Mouse (Mus musculus): ENCODE results near the gene Gm17409.

Gene Gm17409

DNA sequence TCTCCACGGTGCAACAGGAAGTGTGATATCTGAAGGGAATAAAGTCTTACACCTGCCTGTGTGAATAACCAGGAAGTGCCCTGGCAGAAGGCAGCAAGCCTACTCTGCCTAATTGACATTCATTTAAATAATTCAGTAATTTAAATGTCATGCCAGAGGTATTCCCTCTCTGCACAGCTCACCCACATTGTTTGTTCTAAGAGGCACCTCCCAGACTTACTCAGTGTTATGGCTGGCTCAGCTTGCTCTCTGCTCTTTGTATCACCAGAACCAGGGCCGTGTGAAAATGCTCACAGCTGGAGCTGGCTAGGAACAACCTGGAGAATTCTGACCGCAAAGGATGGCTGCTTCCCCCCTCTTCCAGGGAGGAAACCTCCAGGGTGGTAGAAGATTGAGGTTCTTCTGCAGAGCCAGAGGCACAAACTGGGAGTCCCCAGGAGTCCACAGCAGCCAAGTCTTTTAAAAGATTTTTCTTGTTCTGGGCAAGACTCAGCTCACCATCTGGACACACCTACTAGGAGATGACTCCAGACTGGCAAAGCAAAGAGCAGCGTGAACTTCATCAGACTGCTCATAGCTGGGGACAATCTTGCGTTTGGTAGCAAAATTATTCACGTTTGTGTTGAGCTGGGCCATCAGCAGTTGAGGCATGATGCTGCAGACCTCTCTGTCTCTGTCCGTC is 14.5 kb downstream of the Gm17409 start:
- DNase-seq (ENCODE audit: low spot score), result no peak

DNA sequence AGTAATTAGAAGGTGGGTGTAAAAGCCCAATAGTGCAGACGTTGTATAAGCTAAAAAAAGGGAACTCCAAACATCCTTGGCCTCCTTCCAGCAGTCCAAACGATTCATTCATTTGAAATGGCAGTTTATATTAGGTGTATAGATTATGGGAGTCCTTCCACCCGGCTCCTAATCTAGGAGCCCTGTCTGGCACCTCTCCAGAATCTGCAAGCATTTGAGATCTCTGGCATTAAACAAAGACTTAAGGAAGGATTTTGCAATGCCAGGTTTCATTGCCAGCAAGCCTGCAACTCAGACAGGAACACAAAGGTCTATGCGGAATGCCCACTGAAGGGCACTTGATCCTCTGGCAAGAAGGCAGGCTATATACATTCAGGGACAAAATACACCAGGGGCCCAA is 15.2 kb downstream of the Gm17409 start:
- peak; percentile 65 for DNase-seq (ENCODE audit: low spot score)

DNA sequence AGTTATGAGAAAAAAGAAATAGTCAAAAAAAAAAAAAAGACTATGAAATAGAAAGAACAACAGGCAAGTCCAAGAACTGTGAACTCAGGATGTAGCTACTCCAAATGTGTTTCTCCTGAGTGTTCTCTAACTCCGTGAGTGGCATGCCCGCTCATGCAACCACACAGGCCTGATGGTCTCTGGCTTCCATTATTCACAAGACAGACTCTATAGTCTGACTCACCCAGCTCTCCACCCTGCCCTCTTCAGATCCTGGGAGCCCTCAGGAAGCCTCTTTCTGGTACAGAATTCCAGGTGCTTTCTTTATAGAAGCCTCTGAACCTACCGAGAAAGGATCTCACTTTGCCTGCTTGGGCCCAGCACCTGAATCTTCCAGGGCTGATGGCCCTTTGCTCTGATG is 15.8 kb downstream of the Gm17409 start:
- no peak for DNase-seq (ENCODE audit: low spot score)

DNA sequence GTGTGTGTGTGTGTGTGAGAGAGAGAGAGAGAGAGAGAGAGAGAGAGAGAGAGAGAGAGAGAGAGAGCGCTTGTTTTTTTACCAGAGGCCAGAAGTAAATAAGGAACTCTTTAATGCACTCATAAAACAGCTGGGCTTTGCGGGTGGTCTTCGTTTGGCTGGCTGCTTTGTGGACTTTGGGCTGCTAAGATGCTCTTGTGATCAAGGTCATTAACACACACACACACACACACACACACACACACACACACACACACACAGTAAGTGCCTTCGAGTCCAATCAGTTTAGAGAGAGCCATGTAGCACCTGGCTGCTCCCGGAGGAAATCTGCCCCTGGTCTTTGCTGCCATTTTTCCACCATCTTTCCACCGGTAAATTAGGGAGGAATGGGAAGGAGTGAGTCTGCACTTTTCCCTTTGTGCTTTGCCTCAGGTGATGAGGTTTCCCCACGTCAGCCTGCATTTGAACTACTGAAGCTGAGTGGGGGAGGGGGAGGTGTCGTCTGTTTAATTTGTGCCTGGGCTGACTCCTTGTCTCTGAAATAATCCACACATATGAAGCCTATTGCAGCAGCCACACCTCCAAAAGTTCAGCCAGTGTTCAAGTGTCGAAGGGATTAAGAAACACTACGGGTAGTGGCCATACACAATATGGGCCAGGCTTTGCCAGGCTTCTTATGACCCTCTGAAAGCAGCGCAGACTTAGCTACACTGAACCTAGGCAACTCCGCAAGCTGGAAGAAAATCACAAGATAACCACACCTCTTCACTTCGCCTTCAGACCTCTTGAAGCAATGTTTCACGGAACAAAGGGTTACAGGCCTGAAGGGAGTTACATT is 16.7 kb downstream of the Gm17409 start:
- peak; percentile 47 for DNase-seq (ENCODE audit: low spot score)

DNA sequence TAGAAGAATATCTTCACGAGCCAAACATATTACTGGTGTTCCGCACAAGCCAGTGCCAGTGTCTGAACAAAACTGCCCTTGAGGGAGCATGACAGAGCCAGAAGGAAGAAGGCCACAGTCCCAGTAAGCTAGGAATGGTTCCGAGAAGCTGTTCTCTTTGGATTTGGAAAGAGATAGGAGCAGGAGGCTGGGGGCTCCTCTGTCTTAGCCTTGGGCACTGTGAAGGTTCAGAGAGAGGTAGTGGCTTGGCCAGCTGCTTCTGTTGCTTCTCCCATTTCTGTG is 17.3 kb downstream of the Gm17409 start:
- no peak for DNase-seq (ENCODE audit: low spot score)

DNA sequence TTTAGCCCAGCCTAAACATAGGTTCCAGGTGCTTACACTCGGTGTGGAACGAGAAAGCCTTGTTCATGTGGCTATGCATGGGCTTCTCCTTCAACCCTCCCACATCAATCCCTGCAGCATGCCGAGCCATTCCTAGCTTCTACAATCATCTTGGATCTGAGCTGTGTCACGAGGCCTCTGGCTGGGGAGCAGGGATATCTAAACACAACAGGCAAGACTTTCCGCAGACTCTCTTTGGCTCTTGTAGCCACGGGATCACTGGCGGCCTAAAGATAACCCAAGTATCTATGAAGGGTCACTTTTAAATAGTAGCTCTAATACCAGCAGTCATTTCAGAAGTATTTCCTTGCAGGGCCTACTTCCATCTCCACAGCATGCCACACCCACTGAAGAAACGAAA is 18.5 kb downstream of the Gm17409 start:
- no peak for DNase-seq (ENCODE audit: low spot score)

DNA sequence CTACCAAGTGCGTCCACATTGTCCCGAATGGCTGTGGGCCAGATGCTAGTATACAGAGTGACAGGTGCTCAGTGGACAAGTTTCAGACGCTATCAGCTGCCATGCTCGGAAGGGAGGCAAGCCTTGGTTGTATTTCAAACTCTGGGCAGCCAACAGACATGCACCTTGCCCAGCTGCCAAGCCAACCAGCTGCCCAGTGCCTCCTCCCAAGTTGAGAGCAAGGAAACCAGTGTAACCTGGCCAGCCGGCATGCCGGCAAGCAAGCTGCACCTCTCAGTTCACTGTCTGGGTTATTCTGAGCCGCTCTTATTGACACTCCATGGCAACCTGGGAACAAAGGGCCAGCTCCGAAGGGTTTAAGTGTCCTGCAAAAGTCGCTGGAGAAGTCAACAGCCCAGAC is 19.4 kb downstream of the Gm17409 start:
- peak; percentile 74 for DNase-seq (ENCODE audit: low spot score)

DNA sequence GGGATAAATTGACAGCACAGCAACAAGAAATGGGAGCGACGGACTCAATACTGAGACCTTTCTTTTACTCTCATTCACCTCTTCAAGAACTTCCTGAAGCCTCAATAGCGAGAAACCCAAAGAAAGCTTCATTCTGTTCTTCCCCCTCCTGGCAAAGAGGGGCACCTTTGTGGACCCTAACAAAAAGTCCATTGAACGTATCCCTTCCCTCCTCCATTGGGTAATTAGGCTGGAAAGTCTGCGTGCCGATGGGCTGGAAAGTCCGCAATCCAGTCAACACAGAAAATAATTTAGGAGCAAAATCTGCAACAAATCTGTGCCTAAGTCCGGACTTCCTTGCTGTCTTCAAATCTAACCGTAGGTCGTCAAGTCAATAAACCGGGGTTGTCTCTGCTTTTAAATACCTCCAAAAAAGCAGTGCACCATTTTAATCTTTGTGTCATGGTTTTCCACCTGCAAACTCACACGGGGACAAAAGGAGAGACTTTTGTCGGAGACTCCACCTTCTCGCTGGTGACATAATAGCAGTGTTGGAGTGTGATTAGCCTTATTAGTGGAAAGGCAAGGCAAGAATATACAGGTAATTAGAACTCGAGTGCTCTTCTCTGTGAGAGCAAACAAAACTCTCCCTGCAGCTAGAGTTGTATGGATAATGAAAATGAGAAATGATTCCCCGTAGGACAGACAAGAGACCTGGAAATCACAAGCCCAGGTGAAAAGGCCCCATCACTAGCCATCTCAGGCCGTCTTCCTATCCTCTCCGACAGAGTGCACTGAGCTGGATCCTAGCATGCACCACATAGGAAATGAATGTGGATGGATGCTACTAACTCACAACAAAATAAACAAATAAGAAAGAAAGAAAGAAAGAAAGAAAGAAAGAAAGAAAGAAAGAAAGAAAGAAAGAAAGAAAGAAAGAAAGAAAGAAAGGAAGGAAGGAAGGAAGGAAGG is 24.0 kb downstream of the Gm17409 start:
- DNase-seq (ENCODE audit: low spot score), result no peak

DNA sequence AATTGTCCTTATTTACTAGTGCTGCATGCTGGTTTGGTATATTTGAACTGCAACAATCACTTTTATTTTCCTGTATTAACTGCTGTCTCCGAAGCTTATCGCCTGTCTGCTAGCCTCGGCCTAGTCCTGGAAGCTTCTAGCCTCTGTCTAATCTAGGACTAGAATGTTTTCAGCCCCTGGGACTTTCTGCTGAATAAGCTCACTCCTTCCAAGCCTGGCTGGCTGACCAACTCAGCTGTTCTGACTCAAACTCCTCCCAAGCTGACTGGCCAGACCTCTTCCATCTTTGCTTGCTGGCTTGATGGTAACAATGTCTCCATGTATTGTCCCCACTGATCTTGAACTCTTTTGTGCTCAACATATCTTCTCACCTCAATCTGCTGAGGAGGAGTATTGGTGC is 25.4 kb downstream of the Gm17409 start:
- no peak for DNase-seq (ENCODE audit: low spot score)

DNA sequence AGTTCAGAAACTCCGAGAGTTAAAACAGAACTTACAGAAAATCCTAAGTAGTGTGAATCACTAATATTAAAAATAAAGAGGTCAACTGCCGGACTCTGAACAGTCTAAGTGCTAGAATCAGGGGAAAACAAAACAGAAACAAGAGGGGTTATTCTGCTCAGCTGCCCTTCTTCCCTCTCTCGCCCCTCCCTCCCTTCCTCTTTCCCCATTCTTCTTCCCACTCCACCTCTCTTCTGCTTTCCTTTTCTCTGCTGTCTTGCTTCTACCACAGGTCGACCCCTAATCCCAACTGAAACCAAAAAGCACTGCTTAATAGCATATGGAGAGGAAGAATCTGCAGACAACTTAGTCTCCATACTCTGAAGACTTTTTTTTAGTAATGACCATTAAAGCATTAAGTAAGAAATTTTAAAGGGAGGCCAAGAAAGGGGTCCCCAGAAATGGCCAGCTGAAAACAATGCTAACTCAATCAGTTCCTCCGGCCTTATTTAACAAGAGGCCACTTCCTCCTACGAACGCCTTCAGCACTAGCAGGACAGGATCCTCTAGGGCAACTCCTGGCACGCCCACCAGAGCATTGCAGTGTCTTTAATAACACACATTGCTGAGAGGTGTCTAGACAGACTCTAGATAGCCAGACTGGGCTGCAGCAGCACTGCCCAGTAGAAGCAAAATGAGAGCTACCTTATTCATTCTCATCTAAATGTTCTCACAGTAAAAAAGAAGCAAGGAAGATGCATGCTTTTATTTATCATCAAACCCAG is 26.9 kb downstream of the Gm17409 start:
- no peak for DNase-seq (ENCODE audit: low spot score)

DNA sequence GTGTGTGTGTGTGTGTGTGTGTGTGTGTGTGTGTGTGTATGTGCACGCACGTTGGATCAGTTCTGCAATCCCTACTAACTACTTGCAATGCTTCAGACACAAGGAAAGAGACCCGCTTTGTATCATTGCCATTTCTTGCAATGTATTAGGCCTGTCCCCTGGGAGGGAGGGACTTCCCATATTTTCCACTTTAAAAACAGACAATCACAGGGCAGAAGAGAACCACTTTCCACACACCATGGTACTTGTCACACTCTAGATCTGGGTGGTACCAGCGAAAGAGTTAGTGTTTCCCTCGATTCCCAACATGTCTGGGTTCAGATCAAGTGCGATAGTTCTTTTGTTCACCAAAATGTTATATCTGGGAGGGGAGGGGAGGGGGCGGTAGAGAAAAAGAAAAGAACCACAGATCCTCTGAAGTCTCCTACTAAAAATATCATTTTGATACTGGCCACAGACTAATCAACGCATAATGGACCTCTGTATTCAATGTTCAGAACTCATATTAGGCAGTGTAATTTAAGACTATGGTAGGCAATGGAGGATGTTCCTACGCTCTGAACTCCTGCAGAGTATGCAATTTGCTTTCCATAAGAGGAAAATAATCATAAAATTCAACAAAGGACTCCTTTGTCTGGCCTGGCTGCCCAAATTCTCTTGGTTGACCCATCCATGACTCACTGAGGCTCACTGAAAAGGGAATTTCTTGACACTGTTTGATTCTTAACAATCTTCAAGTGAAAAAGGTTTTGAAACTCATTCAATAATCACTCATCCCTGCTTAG is 35.6 kb downstream of the Gm17409 start:
- no peak for DNase-seq (ENCODE audit: low spot score)

DNA sequence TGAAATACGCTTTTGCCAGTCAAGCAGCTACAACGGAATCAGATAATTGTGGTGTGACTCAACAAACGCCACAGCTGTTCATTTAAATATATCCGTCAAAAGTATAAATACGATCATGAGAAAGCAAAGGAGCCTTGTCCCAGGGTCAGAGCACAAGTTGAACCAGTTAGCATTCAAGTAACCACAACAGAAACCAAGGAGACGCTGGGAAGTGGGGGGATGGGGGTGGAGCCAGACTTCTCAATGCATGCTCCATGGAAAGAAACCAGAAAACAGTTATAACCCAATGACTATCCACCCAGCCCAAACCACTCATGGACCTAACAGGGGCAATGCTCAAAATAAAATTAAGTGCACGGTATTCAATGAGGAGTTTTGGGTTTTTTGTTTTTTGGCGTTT is 40.3 kb downstream of the Gm17409 start:
- DNase-seq (ENCODE audit: low spot score), result no peak

DNA sequence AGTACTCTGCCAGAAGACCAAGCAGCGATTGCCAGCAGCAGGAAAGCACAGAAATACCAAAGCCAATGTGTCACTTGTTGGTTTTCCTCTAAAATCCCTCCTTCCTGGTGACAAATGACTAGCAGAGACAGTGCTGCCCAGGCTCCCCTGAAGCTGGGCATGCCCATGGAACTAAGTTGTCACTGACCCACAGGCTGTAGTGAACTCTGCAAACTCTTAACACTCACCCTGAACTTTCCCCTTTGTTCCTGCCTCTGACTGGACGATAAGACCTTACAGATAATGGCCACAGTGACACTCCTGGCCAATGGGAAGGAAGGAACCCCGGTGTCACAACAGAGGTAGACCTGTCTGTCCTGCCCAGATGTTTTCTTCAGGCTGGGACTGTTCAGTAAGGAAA is 43.3 kb downstream of the Gm17409 start:
- DNase-seq (ENCODE audit: low spot score), result no peak

DNA sequence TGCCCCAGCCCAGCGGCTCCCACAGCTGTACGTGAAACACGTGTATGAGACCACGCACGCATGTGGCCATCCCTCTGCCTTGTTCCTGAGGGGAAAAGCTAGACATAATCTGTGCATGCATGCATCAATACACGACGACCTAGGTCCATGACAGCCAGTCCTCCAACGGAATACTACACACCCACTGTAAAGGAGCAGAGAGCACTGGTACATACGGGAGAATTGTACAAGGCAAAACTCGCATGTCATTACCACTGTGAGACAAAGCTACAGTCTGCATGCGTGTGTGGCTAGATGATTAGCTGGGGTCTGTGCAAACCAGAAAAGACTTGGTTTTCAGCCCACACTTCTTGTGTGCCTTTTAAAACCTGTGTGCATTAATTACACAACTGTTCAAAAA is 44.6 kb downstream of the Gm17409 start:
- DNase-seq (ENCODE audit: low spot score), result no peak

DNA sequence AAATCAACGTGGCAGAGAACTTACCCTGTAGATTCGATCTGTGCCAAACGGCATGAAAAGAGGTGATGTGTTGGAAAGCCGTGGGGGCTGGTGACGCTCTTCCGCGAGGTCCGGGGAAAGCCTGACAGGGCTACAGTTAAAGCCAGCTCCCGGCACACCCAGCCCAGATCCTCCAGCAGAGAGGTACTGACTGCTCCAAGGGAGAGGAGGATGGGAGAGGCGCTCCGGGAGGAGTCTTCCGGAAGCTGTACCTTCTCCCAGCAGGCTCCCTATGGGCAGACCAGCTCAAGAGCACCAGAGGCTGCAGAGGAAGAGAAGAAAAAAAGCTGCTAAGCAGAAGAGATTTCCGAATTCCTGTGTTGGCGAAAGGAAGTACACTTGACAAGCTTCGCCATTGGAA is 46.1 kb downstream of the Gm17409 start:
- no peak for DNase-seq (ENCODE audit: low spot score)

DNA sequence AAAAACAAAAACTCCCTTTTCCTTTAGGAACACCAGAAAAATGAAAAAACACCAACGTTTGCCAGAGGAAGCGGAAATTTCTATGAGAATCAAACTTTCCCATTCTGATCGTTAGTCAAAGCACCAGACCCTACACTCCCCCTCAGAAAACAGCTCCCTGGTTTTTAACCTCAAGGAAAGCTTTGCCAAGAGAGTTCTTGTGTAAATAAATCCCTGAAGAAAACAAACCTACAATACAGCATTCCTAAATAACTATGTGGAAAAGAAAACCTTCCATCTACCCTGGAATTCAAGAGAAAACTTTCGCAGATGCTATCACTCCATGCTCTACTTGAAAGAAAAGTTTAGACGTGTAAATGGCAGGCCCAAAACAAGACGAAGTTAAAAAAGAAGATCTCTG is 47.0 kb downstream of the Gm17409 start:
- DNase-seq (ENCODE audit: low spot score), result no peak

DNA sequence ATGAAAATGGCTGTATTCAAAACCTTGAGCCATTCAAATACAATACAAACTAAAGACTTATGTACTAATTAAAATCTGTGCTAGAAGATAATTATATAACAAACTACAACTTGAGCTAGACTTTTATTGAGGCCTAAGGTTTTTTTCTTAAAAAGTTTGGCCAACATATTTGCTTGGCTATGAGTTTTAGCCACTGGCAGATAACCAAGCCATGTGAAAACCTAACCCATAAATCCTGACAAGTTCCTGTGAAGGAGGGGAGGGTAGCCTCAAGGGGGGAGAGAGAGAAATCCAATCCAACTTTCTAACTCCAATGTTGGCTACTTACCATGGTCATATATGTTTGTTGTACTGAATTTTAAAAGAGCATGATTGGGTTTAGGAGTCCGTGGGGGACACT is 48.6 kb downstream of the Gm17409 start:
- DNase-seq (ENCODE audit: low spot score), result no peak

Measured in lung, postnatal 25 days (tissue).